Mouse (Mus musculus) cerebellum, adult 18-20 months (tissue): ENCODE data around the gene Foxr1.

Source experiments
- DNase-seq, 2 experiments: peaks; one replicate each; pipeline ENCODE4 v3.0.0; 2021

Gene Foxr1

DNA sequence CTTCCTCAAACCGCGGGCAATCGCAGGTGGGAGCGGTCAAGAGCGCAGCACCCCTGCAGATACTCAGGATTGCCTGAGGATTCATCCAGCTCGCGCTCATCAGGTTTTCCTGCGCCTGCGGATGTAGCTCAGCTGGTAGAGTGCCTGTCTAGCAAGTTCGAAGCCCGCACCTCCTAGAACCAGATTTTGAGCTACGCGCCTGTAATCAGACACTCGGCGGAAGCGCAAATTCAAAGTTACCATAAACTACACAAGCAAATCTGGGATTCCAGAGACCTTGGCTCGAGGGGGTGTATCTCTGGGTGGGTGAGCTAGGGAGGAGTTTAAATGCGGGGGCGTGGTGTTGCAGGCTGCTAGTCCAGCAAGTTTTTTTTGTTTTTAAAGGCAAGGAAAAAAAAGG lies at the start of gene Foxr1:
Gene Foxr1, minus strand, starts transcription at position 176 of the 400 bp plus-strand sequence.
- no peak for DNase-seq

DNA sequence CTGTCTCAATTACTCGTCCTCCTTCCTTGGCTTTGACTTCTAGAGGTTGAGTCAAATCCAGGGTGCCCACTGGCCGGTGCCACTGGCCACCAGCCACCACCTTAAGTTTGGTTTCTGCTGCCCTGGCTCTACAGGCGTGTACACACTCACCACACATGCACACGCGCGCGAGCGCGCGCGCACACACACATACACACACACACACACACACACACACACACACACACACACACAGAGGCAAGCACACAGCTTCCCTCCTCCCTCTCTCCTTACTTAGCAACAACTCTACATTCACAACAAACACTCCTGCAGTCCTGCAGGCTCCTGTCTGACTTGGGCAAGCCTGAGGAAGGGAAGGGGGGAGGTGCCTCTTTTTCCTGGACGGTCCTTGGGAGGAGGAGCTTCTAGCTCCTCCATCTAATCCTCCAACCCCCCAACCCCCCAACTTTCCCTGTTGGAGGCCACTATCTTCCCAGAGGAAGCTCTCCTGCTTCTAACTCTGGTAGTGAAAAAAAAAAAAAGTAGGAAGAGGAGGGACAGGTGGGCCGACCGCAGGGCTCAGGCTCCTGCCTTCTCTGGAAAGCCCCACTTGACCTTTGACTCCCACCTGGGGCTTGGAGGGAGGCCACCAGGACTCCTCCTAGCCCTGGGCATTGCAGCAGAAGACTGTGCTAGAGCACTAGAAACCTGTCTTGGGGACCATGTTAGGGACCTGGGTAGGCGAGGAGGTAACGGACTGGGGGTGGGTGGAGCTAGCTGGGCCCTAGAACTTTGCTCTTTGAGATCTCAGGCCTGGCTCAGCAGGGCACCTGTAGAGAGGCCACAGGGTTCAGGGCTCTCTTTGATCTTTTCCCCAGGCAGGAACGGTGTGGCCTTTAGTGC lies 49.4 kb upstream of the Foxr1 start:
- peak; percentile 28 to 52 for DNase-seq

- peak; percentile 61 to 63 for DNase-seq
These were observed 48.7 kb upstream of the Foxr1 start for GRCm38 (mm10) chr9:44489651-44490085.

- DNase-seq = peak; percentile 52 to 54
These were observed 48.0 kb upstream of the Foxr1 start for GRCm38 (mm10) chr9:44488855-44489381.

GRCm38 (mm10) chr9:44488416-44488815 lies 47.5 kb upstream of the Foxr1 start:
- DNase-seq = peak; percentile 12 to 26

DNA sequence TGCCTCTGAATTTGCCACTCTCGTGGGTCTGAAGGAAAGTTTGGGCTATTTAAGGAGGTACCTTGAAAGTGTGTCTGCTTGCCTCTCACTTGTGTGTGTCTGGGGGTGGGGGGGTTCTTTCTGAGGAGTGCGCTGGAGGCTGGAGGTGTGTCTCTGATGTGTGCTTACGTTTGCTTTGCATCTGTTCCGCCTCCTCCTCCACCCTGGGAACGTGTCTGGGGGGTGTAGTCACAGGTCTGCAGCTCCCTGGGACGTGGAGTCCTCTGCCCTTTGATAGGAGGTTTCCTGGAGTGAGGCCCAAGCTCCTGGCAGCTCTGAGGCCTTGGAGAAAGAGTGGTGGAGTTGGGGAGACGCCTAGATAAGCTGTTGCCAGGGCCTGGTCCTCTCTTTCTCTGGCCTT lies 46.5 kb upstream of the Foxr1 start:
- peak; percentile 49 to 59 for DNase-seq

DNA sequence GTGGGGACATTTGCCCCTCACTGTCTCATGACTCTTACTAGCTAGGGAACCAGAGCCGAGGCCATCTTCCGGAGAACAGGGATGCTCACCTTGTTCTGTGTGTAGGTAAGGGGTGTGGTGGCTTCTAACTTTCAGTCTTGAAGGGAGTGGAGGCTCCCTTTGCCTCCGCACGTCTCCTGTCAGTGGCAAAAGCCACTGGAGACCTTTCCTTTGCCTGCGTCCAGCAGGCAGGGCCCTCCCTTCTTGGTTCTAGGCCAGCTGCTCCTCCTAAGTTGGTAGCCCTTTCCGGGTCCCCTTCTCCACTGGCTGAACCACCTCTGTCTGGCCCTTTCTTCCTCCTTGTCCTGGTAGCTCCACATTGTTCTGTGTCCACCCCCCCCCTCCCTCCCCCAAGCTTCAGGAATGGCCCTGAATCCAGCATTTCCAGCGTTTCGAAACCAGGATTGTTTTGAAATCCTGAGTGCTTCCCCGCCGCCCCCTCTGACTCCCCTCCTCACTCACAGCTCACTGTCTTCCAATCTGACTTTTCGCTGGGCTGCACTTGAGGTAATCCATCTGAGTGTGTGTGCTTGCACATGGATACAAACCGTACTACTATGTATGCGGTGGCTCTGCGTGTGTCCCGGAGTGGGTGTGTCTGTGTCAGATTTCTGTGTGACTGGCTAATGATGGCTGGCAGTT lies 45.9 kb upstream of the Foxr1 start:
- DNase-seq = peak; percentile 33 to 40

DNA sequence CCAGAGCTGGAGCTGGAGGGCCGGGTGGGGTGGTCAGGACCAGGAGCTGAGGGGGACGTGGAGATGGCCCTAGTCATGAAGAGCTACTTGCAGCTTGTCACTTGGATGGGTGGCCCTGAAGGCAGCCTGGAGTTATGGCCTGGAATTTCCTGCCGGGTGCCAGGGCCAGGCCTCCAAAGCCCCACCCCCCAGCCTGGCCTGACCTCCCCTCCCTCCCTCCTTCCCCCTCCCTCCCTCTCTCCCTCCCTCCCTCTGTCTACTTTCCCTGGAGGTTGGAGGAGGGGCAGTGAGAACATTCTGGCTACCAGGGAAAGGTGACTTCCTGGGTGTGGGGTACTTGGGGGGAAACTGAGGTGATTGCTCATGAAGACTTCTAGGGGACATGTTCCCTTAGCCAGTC lies 45.4 kb upstream of the Foxr1 start:
- peak in 1 of 2 experiments; percentile 7 for DNase-seq

DNA sequence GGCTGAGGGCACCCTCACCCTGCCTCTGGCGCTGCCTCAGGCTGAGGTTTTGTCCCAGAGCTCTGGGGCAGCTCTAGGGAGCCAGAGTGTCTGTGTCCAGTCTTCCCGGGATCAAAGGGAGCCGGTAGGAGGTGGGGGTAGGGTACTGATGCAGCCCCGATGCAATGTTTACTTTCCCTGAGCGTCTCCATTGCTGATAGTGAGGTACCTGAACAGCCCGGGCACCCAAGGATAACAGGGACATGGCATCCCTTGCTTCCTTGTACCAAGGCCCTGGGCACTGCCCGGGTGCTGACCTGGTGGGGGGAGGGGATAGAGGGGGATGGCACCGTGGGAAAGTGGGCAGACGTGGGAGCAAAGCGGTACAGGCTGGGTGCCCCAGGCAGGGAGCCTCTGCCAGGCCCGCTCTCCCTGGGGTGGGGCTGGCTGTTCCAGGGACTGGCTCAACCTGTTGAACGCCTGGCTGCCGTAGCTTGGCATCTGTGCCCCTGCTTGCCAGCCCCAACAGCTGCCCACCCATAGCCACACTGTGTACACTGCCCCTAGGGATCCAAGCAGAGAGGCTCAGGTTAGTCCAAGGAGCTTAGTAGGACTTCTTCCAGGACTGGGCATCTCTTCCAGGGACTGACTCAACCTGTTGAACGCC lies 44.7 kb upstream of the Foxr1 start:
- peak in 1 of 2 experiments; percentile 22 for DNase-seq

GRCm38 (mm10) chr9:44485105-44485515 lies 44.2 kb upstream of the Foxr1 start:
- peak in 1 of 2 experiments; percentile 8 for DNase-seq

DNA sequence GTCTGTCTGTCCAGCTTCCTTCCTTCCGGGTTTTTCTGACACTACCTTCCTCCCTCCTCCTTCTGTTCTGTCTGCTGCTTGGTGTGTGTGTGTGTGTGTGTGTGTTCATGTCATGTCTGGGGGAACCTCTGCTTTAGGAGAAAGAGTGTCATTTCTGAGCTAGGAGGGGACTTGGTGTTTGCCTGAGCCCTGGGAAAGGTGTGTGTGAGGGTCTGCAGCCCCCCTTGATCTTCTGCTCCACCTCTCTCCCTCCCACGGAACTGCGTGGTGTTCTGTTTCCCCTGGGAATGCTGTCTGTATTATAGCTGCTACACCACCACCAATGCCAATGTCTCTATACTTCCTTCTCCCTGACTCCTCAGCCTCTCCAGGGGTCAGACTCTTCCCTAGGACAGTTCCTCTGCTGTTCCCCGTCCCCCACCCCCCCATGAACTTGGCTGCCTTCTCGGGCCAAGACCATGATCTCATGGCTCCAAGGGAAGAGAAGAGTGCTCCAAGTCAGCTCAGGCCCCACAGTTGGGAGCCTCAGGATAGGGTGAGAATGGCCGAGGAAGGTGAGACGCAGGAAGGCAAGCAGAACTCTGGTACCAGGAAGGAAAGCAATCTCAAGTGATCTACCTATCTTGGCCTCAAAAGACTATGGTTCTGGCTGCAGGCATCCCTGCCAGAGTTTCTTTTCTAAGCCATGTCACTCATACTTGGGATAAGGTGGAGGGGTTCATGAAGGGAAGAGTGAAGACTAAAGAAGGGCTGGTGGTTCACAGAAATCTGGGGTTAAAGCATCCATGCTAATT lies 43.6 kb upstream of the Foxr1 start:
- DNase-seq = no peak

DNA sequence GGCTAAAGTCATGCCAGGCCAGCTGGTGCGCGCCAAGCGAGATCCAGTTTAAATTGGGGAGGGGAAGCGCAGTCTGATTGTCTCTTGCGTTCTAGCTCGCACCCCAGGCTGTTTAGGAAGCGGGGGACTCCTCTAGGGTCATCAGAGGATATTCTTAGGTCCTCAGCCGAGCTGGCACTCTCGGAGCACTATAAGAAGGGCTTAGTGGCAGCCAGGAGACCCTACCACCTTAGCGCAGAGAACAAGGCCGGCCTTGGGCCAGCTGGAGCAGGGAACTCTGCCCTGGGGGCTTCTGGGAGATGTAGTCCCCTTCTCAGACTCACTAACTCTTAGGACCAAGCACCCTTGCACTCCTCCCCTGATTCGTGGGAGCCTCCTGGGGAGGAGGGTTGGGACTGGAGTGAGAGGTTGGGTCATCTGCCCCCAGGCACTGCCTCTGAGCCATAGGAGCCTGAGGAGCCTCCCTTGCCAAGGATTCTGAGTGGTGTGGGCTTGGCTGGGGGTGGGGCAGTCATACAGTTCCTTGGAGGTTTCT lies 42.6 kb upstream of the Foxr1 start:
- DNase-seq = peak; percentile 67 to 69

GRCm38 (mm10) chr9:44483041-44483509 lies 42.1 kb upstream of the Foxr1 start:
- DNase-seq = peak in 1 of 2 experiments; percentile 26

GRCm38 (mm10) chr9:44482552-44482951 lies 41.6 kb upstream of the Foxr1 start, which contains the start of gene Bcl9l:
TSS of gene Bcl9l (plus strand) at chr9:44482825.
- DNase-seq = peak; percentile 93 to 97

DNA sequence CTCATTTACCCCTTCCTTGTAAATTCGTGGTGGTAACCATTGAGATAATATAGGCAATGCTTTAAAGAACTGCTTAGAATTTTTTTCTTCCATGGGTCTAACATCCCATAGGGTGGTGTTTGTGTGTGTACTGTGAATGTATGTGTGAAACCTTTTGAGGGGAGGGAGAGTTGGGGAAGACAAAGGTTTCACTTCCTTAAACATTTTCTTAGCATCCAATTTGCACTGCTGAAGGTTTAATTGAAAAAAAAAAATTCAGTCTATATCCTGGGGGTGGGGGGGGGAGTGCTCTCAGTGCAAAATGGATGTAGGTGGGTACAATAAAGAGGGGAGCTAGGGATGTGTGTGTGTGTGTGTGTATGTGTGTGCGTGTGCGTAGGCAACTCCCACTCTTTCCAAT lies 41.2 kb upstream of the Foxr1 start:
- no peak for DNase-seq

DNA sequence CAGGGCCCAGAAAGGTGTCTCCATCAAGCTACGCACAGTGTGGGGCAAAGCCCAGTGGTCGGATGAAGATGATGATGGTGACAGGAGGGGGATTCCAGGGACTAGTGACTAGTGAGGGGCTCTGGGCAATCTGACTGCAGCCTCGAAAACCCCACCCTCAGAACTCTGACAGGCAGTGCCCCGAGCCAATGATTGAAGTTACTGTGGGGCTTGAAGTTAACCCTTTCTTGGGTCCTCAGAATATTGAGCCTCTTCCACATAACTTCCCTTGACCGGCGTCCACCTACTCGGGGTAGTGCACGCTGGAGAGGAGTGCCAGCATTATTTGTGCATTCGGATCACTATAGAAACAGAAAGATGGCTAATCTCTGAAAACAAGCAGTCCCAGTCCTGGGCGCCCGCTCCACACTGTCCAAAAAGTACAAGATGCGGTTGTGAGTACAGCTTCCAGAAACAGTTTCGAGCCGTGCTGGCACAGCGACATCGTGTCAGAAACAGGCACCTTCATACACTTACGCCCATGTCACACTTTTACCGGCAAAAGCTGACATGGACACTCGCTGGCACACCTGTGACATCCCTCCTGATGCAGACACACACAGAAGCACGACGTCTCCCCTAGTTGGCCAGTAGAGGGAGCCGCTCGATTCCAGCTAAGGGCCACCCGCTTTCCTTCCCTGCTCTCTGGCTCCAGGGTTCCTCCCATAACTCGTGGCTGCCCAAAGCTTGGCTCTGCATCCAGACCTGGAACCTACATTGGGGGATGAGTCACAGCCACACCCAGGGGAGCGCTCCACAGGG lies 38.9 kb upstream of the Foxr1 start:
- peak; percentile 93 for DNase-seq

DNA sequence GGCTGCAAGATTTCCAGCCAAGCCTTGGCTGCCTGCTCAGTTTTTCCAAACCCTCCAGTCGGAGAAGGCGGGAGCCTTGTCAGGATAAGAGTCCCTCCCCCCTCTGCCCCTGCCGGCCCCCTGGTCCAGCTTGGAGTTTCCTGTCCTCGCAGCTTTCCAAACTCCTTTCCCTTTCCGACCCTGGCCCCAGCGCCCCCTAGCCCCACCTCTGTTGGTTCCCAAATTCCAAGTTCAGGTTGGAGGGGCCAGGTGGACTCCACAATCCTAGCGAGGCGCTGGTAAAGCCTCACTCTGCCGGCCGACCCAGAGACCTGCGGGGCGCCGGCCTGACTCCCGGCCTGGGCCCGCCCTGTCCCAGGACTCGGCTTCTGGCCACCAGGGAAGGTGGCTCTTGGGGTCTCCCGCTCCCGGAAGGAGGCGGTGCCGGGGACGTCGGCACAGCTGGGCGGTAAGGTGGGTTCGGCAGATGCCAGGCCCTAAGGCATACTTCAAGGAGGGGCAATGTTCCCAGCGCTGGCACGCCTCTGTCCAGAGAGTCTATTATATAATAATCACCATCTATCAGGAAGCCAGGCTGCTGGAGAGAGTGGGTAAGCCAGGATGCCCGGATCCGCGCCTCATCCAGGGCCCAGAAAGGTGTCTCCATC lies 38.1 kb upstream of the Foxr1 start:
- peak; percentile 82 to 86 for DNase-seq

DNA sequence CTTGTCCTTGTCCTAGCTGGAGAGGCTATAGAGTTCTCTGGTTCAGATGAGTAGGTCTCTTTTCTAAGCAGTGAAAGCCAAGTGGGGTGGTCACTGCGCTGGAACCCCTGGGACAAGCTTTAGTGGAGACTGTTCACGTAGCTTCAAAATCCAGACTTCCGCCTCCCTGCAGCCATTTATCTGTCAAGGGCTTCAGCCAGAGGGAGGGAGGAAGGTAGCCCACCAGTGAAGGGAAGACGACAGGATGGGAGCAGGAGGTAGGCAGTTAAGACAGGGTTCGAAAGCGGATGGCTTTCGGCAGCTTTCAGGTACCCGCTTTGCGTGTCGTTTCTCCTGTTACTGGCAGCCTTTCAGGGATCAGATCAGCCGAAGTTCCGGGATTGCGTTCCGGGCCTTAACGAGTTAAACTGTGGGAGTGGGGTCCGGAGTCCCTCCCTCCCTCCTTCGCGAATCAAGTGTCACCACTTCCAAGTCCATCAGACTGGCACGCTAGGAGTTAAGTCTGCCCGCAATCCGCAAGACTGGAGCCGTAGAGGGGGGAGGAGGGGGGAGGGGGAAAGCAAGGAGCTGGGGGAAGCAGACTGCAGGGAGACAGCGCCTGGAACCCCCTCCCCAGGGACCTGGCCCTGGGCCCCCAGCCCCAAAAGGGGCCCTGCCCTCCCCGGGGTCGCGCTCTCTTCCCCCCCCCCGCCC lies 37.4 kb upstream of the Foxr1 start:
- peak; percentile 72 to 75 for DNase-seq

DNA sequence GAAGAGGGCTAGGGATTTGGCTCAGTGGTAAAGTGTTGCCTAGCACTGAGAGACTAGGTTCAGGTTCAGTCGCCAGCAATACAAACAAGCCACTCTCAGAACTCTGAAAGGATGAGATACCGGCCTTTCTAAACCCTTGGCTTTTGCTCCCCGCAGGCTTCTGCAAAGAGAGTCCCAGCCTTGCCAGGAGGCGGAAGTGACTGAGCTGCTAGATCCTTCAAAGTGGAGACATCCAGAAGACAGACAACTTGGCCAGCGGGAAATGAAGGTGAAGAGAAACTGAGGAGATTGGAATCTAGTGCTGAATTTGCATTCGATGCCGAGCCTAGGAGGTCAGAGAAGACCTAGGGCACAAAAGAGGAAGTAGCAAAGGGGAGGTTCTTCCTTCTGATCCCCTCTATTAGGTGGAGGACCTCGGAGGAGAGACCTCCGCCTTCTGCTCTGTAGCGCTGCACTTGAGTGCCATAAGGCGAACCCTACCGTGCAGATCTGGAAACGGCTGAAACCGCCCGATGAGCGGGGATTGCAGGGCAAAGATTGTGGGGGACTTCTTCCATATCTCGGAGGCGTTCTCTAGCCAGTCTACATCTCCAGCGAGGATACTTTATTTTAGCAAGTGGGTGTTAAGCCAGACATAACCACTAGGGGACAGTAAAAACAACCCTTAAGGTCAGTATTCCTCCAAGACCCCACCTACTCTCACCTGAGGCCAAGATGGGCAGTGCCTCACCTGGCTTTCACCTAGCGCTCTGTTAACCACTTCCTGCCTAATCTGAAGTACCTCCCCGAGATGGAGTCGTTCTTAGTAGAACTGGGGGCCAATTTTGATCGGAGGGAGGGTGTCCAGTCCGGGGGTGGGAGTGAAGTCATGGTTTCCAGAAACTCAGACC lies 36.6 kb upstream of the Foxr1 start:
- peak; percentile 73 to 86 for DNase-seq
